Mouse (Mus musculus) midbrain, embryonic 12.5 days (tissue): ENCODE results near the gene Mkrn2os. TPM values are rescaled to one million over a fixed set of nuclear protein-coding genes. Genes with fewer than 3 reads are reported as not detected.

Experiments used
- ATAC-seq: fragments of 200-750 bp; cut with Nextera tagmentation; 2 replicates; pipeline ENCODE4 v1.8.0; 2017; ENCODE audit warnings: low read depth, moderate TSS enrichment, moderate library complexity; ENCODE audit not compliant: low FRiP score
- H3K27ac ChIP-seq: fragments of 300-500 bp; sonication (generic); replicated peaks from 2 replicates; pipeline ENCODE4 v1.5.1; 2016; ENCODE audit warnings: mild to moderate bottlenecking
- H3K27me3 ChIP-seq: fragments of 300-500 bp; sonication (generic); 2 replicates; pipeline ENCODE4 v1.6.1; 2016; ENCODE audit warnings: mild to moderate bottlenecking
- H3K36me3 ChIP-seq: fragments of 300-500 bp; sonication (generic); 2 replicates; pipeline ENCODE4 v1.6.1; 2016
- H3K4me1 ChIP-seq: fragments of 300-500 bp; sonication (generic); 2 replicates; pipeline ENCODE4 v1.6.1; 2016
- H3K4me2 ChIP-seq: fragments of 300-500 bp; sonication (generic); replicated peaks from 2 replicates; pipeline ENCODE4 v1.6.1; 2016; ENCODE audit warnings: mild to moderate bottlenecking, moderate library complexity
- H3K4me3 ChIP-seq: fragments of 300-500 bp; sonication (generic); 2 replicates; pipeline ENCODE4 v1.5.1; 2016; ENCODE audit warnings: mild to moderate bottlenecking
- H3K9ac ChIP-seq: fragments of 300-500 bp; sonication (generic); replicated peaks from 2 replicates; pipeline ENCODE4 v1.6.1; 2016; ENCODE audit warnings: mild to moderate bottlenecking, moderate library complexity
- H3K9me3 ChIP-seq: fragments of 300-500 bp; sonication (generic); 2 replicates; pipeline ENCODE4 v1.6.1; 2016; ENCODE audit warnings: mild to moderate bottlenecking
- WGBS: fragments of 180-500 bp; shearing (Covaris S2); methylation state at CpG from one replicate; pipeline ENCODE4 v1.1.7; 2016; 5-methylcytosine and 5-hydroxymethylcytosine counted together
- polyA plus RNA-seq: library from polyadenylated mRNA; unstranded; fragments of >200 nt; fragmentation: Nextera tagmentation; extraction: Ambion mirVana; gene quantifications from 2 replicates; pipeline ENCODE4 v1.2.1, GENCODE M21; 2016

Mkrn2os gene
- polyA plus RNA-seq, 1 experiment from 2014 or later, result 0.34 TPM

DNA sequence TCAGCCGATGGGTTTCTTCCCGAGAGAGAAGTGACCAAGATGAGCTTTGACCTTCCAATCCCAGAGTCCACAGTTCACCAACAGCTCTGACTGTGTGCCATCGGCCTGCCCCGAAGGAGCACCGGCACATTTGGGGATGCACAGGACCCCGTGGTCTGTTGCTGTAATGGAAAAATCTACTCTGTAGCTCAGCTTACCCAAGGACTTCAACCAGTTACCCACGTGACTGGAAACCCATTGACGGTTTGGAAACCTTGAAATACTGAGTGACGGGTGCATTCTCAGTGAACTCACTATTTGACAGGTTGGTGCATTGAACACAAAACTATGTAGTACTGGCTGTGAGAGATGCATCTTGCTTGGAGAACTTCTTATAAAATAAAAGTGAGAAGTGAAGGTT, 14.4 kb downstream of the Mkrn2os start:
- no peak overlapping the region for H3K27ac ChIP-seq
- WGBS, result 91% methylated on average over 9 of the region's 9 CpGs
- H3K4me2 ChIP-seq, result no peak overlapping the region
- ATAC-seq, result no peak
- H3K9ac ChIP-seq, result no peak overlapping the region
- no peak overlapping the region for H3K4me3 ChIP-seq
- H3K27me3 ChIP-seq, result no peaks in the 10 kb centered on the region
- no peaks in the 10 kb centered on the region for H3K4me1 ChIP-seq
- H3K36me3 ChIP-seq, result peaks cover 57% of the 10 kb centered on the region
- no peaks in the 10 kb centered on the region for H3K9me3 ChIP-seq

DNA sequence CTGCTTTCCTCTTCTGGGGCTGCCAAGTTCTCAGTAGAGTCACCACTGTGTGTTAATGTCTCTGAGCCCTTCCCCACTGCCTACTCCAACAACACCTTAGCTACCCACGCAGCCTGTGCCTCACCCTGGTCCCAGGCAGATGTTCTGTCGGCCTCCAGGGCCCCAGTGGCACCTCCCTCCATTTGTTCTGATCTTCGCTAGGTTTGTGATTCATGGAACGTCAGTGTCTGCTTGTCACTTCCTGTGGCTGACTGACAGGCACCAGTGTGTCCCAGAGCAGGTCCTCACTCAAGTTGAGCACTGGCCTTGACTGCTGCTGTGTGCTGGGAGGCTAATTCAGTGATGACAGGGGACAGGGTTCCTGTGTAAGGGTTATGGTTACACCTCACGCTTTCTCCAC, 15.0 kb downstream of the Mkrn2os start:
- no peak overlapping the region for H3K9ac ChIP-seq
- H3K4me1 ChIP-seq, result no peaks in the 10 kb centered on the region
- no peak overlapping the region for H3K4me2 ChIP-seq
- H3K9me3 ChIP-seq, result no peaks in the 10 kb centered on the region
- H3K36me3 ChIP-seq, result peaks cover 57% of the 10 kb centered on the region
- WGBS, result 89% methylated on average over 5 of the region's 5 CpGs
- no peaks in the 10 kb centered on the region for H3K27me3 ChIP-seq
- H3K4me3 ChIP-seq, result no peak overlapping the region
- no peak for ATAC-seq
- no peak overlapping the region for H3K27ac ChIP-seq

DNA sequence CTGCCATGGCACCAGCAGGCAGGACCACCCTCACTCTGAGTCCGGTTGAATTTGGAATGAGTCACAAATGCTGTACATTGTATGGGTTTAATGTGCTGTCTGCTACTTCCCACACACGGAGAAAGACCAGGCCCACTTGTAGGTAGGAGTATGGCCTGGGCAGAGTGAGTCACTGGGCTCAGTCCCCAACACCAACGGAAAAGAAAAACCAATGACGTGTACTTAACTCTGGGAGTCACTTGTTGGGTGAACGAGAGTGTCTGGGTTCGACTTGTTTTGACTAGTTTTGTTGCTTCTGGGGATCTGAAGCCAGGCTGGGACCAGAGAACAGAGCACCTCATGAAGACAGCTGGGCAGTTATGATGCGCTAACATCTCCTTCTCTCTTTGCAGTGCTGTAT, 18.2 kb downstream of the Mkrn2os start:
- ATAC-seq, result no peak
- Histone ChIP-seq H3K27me3 (no peaks in the 10 kb centered on the region), H3K9ac (no peak overlapping the region), H3K4me2 (no peak overlapping the region), H3K9me3 (no peaks in the 10 kb centered on the region), H3K4me3 (no peak overlapping the region), H3K27ac (no peak overlapping the region), H3K36me3 (peaks cover 68% of the 10 kb centered on the region), H3K4me1 (no peaks in the 10 kb centered on the region)
- 91% methylated on average over 7 of the region's 7 CpGs for WGBS

DNA sequence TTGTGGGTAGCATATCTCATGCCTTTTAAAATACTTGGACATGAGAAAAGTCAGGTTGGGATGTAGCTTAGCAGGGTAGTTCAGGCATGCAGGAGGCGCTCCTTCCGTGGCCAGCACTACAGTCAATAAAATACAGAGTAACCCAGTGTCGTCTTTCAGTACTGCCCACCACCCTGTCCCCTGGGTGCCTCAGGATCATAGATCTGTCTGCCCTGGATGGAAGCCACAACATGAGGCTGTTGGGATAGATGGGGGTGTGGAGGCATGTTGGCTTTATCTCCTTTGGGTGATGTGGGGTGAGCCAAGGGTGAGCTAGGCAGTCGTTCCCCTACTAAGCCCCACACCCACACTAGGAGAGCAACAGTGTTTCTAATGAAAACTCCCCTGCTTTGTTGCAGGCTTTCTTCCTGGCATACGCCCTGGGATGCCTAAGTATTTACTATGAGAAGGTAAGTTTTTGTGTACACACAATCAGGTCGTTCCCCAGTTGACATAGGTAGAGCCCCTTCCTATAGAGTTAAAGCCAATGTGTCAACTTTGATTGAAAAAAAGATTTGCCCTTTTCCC, 26.8 kb downstream of the Mkrn2os start:
- 89% methylated on average over 6 of the region's 6 CpGs for WGBS
- H3K4me1 ChIP-seq, result no peaks in the 10 kb centered on the region

GRCm38 (mm10) chr6:115559651-115560632, 32.4 kb downstream of the Mkrn2os start:
- no peak overlapping the region for H3K9ac ChIP-seq
- no peak overlapping the region for H3K4me2 ChIP-seq
- H3K4me1 ChIP-seq, result no peaks in the 10 kb centered on the region
- peaks cover 45% of the 10 kb centered on the region for H3K36me3 ChIP-seq
- 89% methylated on average over 21 of the region's 21 CpGs for WGBS
- H3K27ac ChIP-seq, result no peak overlapping the region
- H3K4me3 ChIP-seq, result no peak overlapping the region
- no peak for ATAC-seq
- no peaks in the 10 kb centered on the region for H3K27me3 ChIP-seq
- H3K9me3 ChIP-seq, result no peaks in the 10 kb centered on the region

More for the DNA sequence above, 26.8 kb downstream of the Mkrn2os start:
- no peak for ATAC-seq
- Histone ChIP-seq H3K9ac (no peak overlapping the region), H3K4me2 (no peak overlapping the region), H3K27me3 (no peaks in the 10 kb centered on the region), H3K36me3 (peaks cover 73% of the 10 kb centered on the region), H3K4me3 (no peak overlapping the region), H3K27ac (no peak overlapping the region), H3K9me3 (no peaks in the 10 kb centered on the region)

DNA sequence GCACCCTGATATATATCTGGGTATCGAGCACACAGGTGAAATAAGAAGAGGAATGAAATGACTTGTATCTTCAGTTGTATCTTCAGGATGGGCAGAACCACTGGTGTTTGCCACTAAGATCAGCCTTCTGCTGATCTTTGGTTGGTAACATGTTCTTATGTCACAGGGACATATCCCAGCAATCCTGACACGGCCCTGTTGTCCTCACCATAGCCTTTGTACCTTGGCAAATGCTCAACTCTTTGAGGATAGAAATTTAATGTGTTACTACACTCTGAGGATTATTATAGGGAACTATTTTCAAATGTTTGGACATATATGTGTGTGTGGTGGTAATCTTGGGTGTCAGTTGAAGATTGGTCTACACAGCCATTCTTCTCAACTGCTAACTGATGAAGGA, 34.2 kb downstream of the Mkrn2os start:
- 94% methylated on average over 2 of the region's 2 CpGs for WGBS
- Histone ChIP-seq H3K9me3 (no peaks in the 10 kb centered on the region), H3K36me3 (peaks cover 45% of the 10 kb centered on the region), H3K27ac (no peak overlapping the region), H3K4me3 (no peak overlapping the region), H3K9ac (no peak overlapping the region), H3K4me1 (no peaks in the 10 kb centered on the region), H3K27me3 (no peaks in the 10 kb centered on the region), H3K4me2 (no peak overlapping the region)
- no peak for ATAC-seq

- ATAC-seq, result no peak
- H3K4me2 ChIP-seq, result no peak overlapping the region
- H3K27ac ChIP-seq, result no peak overlapping the region
- H3K9me3 ChIP-seq, result no peaks in the 10 kb centered on the region
- no peak overlapping the region for H3K4me3 ChIP-seq
- H3K36me3 ChIP-seq, result peaks cover 44% of the 10 kb centered on the region
- no peaks in the 10 kb centered on the region for H3K27me3 ChIP-seq
- H3K4me1 ChIP-seq, result no peaks in the 10 kb centered on the region
- 88% methylated on average over 5 of the region's 5 CpGs for WGBS
- no peak overlapping the region for H3K9ac ChIP-seq
Measured at GRCm38 (mm10) chr6:115555485-115555884, 36.9 kb downstream of the Mkrn2os start.

GRCm38 (mm10) chr6:115546276-115546675, 46.1 kb downstream of the Mkrn2os start:
- Histone ChIP-seq H3K4me1 (peaks cover 11% of the 10 kb centered on the region), H3K9me3 (no peaks in the 10 kb centered on the region), H3K9ac (no peak overlapping the region), H3K4me3 (no peak overlapping the region), H3K4me2 (no peak overlapping the region), H3K36me3 (peaks cover 21% of the 10 kb centered on the region), H3K27me3 (no peaks in the 10 kb centered on the region), H3K27ac (no peak overlapping the region)
- 87% methylated on average over 5 of the region's 5 CpGs for WGBS
- ATAC-seq, result no peak

GRCm38 (mm10) chr6:115544442-115544970, 47.9 kb downstream of the Mkrn2os start, which contains the start of gene Tsen2:
TSS of gene Tsen2 (plus strand) at chr6:115544664.
- H3K9ac ChIP-seq, result peak within 1 kb of the TSS; percentile 75
- H3K4me3 ChIP-seq, result peak within 1 kb of the TSS; percentile 70
- peak within 1 kb of the TSS; percentile 65 for H3K4me2 ChIP-seq
- H3K4me1 ChIP-seq, result peaks cover 11% of the 10 kb centered on the region
- H3K27ac ChIP-seq, result peak within 1 kb of the TSS; percentile 69
- H3K27me3 ChIP-seq, result no peaks in the 10 kb centered on the region
- peaks cover 13% of the 10 kb centered on the region for H3K36me3 ChIP-seq
- peak; percentile 95 for ATAC-seq
- H3K9me3 ChIP-seq, result no peaks in the 10 kb centered on the region
- under 1% methylated on average over 38 of the region's 38 CpGs for WGBS

DNA sequence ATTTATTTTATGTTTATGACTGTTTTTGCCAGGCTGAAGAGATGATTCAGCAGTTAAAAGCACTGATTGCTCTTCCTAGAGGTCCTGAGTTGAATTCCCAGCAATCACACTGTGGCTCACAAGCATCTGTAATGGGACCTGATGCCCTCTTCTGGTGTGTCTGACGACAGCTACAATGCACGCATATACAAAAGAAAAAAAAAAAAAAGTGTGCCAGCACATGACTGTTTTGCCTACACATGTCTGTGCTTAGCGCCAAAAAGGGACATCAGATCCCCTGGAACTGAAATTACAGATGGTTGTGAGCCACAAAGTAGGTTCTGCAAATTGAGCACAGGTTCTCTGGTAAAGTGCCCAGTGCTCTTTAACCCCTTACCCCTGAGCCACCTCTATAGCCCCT, 50.0 kb downstream of the Mkrn2os start:
- Histone ChIP-seq H3K4me3 (no peak overlapping the region), H3K9me3 (no peaks in the 10 kb centered on the region), H3K27me3 (no peaks in the 10 kb centered on the region), H3K4me2 (no peak overlapping the region), H3K4me1 (peaks cover 13% of the 10 kb centered on the region), H3K9ac (no peak overlapping the region), H3K27ac (no peak overlapping the region), H3K36me3 (no peaks in the 10 kb centered on the region)
- WGBS, result 69% methylated on average over 3 of the region's 3 CpGs
- no peak for ATAC-seq

GRCm38 (mm10) chr6:115541676-115542275, 50.6 kb downstream of the Mkrn2os start:
- Histone ChIP-seq H3K36me3 (no peaks in the 10 kb centered on the region), H3K27ac (peak overlapping the region; percentile 64), H3K4me1 (peaks cover 13% of the 10 kb centered on the region), H3K27me3 (no peaks in the 10 kb centered on the region), H3K9me3 (no peaks in the 10 kb centered on the region), H3K9ac (no peak overlapping the region), H3K4me3 (no peak overlapping the region), H3K4me2 (no peak overlapping the region)
- ATAC-seq, result no peak
- WGBS, result 66% methylated on average over 6 of the region's 6 CpGs
